Mouse (Mus musculus) heart, postnatal 0 days (tissue): ENCODE measurements around the gene Plxna2. TPM values are rescaled to one million over a fixed set of nuclear protein-coding genes. Genes with fewer than 3 reads are reported as not detected.

Experiments
- ATAC-seq: fragments of 200-750 bp; cut with Nextera tagmentation; 2 replicates; pipeline ENCODE4 v1.8.0; 2017; ENCODE audit warnings: low read depth, moderate number of reproducible peaks, moderate library complexity; ENCODE audit not compliant: insufficient read depth
- DNase-seq: peaks from one replicate; pipeline ENCODE4 v3.0.0-alpha.2; 2016; ENCODE audit warnings: low spot score
- H3K27ac ChIP-seq: fragments of 300-500 bp; sonication (generic); 2 replicates; pipeline ENCODE4 v1.5.1; 2014; ENCODE audit warnings: low read depth, mild to moderate bottlenecking
- H3K27me3 ChIP-seq: fragments of 300-500 bp; sonication (generic); 2 replicates; pipeline ENCODE4 v1.6.1; 2014; ENCODE audit warnings: low read length, mixed read lengths; ENCODE audit not compliant: control insufficient read depth, insufficient read depth
- H3K36me3 ChIP-seq: fragments of 300-500 bp; sonication (generic); replicated peaks from 2 replicates; pipeline ENCODE4 v1.6.1; 2014; ENCODE audit warnings: low read length, mixed read lengths; ENCODE audit not compliant: control insufficient read depth, insufficient read depth
- H3K4me1 ChIP-seq: fragments of 300-500 bp; sonication (generic); 2 replicates; pipeline ENCODE4 v1.6.1; 2014; ENCODE audit warnings: antibody characterized with exemption; ENCODE audit not compliant: control insufficient read depth, insufficient read depth
- H3K4me2 ChIP-seq: fragments of 300-500 bp; sonication (generic); 2 replicates; pipeline ENCODE4 v1.6.1; 2014; ENCODE audit warnings: low read depth, mild to moderate bottlenecking, low read length, moderate library complexity
- H3K4me3 ChIP-seq: fragments of 300-500 bp; sonication (generic); 2 replicates; pipeline ENCODE4 v1.5.1; 2014; ENCODE audit warnings: low read depth, low read length
- H3K9ac ChIP-seq: fragments of 300-500 bp; sonication (generic); replicated peaks from 2 replicates; pipeline ENCODE4 v1.6.1; 2014; ENCODE audit warnings: low read depth, low read length, mixed read lengths
- H3K9me3 ChIP-seq: fragments of 300-500 bp; sonication (generic); replicated peaks from 2 replicates; pipeline ENCODE4 v1.6.1; 2016; ENCODE audit warnings: low read length; ENCODE audit not compliant: control insufficient read depth
- CTCF ChIP-seq: IDR thresholded peaks from 2 replicates; pipeline ENCODE4 v1.5.1; 2016; ENCODE audit warnings: antibody characterized with exemption, control low read depth, low read depth
- EP300 ChIP-seq: IDR thresholded peaks from 2 replicates; pipeline ENCODE4 v1.6.1; 2016; ENCODE audit warnings: antibody characterized with exemption, low read depth
- WGBS: fragments of 180-500 bp; shearing (Covaris S2); extraction: QIAGEN DNeasy Blood & Tissue Kit; methylation state at CpG from one replicate; pipeline ENCODE4 v1.1.7; 2014; 5-methylcytosine and 5-hydroxymethylcytosine counted together
- polyA plus RNA-seq: library from polyadenylated mRNA; unstranded; fragments of >200 nt; fragmentation: Nextera tagmentation; extraction: Ambion mirVana; gene quantifications from 2 replicates; pipeline ENCODE4 v1.2.1, GENCODE M21; 2015
- total RNA-seq: library from RNA; depleted of rRNA; stranded (reverse); fragments of >200 nt; gene quantifications from 2 replicates; pipeline ENCODE4 v1.2.3, GENCODE M21; 2014; ENCODE audit warnings: low replicate concordance

Plxna2 gene
- total and polyA plus RNA-seq, 2 experiments from 2014 or later = 4.0 to 14.4 TPM

DNA sequence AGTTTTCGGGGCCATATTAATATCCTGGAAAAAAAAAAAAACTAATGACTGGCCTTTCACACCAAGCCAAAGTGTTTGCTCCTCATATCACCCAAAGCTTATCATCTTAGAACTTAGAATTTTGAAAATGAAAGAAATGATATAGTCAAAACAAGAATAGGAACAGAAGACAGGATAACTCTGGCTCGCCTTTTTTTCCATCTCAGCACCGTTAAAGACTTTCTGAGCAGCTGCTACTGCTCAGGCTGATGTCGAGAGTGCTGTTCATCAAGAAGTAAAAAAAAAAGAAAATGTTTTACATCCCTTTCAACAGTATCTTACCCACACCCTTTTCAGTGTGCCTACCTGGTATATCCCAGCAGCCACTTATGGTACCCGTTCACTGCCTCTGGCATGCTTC, 196.2 kb downstream of the Plxna2 start:
- peaks cover 46% of the 10 kb centered on the region for H3K36me3 ChIP-seq
- 69% methylated on average over 5 of the region's 5 CpGs for WGBS
- peaks cover 10% of the 10 kb centered on the region for H3K4me1 ChIP-seq
- H3K27me3 ChIP-seq = no peaks in the 10 kb centered on the region
- no peak overlapping the region for H3K9ac ChIP-seq
- no peak overlapping the region for H3K4me2 ChIP-seq
- ATAC-seq (no peak), DNase-seq (no peak)
- no peak overlapping the region for H3K27ac ChIP-seq
- no peak overlapping the region for H3K4me3 ChIP-seq
- TF ChIP-seq CTCF = no peak
- no peak for TF ChIP-seq EP300
- no peaks in the 10 kb centered on the region for H3K9me3 ChIP-seq

- Histone ChIP-seq H3K4me2 (no peak overlapping the region), H3K9ac (no peak overlapping the region), H3K27ac (peak overlapping the region; percentile 87), H3K27me3 (no peaks in the 10 kb centered on the region), H3K36me3 (peaks cover 34% of the 10 kb centered on the region), H3K4me3 (no peak overlapping the region), H3K4me1 (peaks cover 10% of the 10 kb centered on the region), H3K9me3 (no peaks in the 10 kb centered on the region)
- 27% methylated on average over 1 of the region's 1 CpGs for WGBS
- DNase-seq (peak; percentile 72), ATAC-seq (peak; percentile 86)
- TF ChIP-seq CTCF (no peak), EP300 (no peak)
Observed at GRCm38 (mm10) chr1:194815547-194815946, 197.5 kb downstream of the Plxna2 start.

GRCm38 (mm10) chr1:194816913-194817312, 198.9 kb downstream of the Plxna2 start:
- H3K36me3 ChIP-seq = peaks cover 20% of the 10 kb centered on the region
- peaks cover 20% of the 10 kb centered on the region for H3K4me1 ChIP-seq
- H3K4me3 ChIP-seq = no peak overlapping the region
- H3K9me3 ChIP-seq = no peaks in the 10 kb centered on the region
- TF ChIP-seq CTCF = peak; percentile 89
- TF ChIP-seq EP300 = no peak
- no peak overlapping the region for H3K9ac ChIP-seq
- ATAC-seq (peak; percentile 68), DNase-seq (peak; percentile 78)
- H3K27ac ChIP-seq = no peak overlapping the region; the same call in 1 of the 2 replicates
- WGBS = 28% methylated on average over 2 of the region's 2 CpGs
- H3K4me2 ChIP-seq = no peak overlapping the region
- H3K27me3 ChIP-seq = no peaks in the 10 kb centered on the region

- Histone ChIP-seq H3K4me3 (no peak overlapping the region), H3K9ac (no peak overlapping the region), H3K4me1 (peaks cover 14% of the 10 kb centered on the region), H3K27ac (peak overlapping the region; percentile 66), H3K36me3 (no peaks in the 10 kb centered on the region), H3K9me3 (no peaks in the 10 kb centered on the region), H3K27me3 (no peaks in the 10 kb centered on the region), H3K4me2 (no peak overlapping the region)
- TF ChIP-seq EP300 (no peak), CTCF (no peak)
- DNase-seq (no peak), ATAC-seq (no peak)
- WGBS = 53% methylated on average over 4 of the region's 4 CpGs
Observed at GRCm38 (mm10) chr1:194820953-194821352, 202.9 kb downstream of the Plxna2 start.

- Histone ChIP-seq H3K9ac (no peak overlapping the region), H3K27ac (peak overlapping the region; percentile 66), H3K27me3 (no peaks in the 10 kb centered on the region), H3K4me2 (no peak overlapping the region), H3K4me1 (peaks cover 14% of the 10 kb centered on the region), H3K36me3 (no peaks in the 10 kb centered on the region), H3K4me3 (no peak overlapping the region), H3K9me3 (no peaks in the 10 kb centered on the region)
- DNase-seq = no peak
- ATAC-seq = peak; percentile 57; the same call in 1 of the 2 replicates
- 49% methylated on average over 1 of the region's 1 CpGs for WGBS
- no peak for TF ChIP-seq CTCF
- no peak for TF ChIP-seq EP300
Observed at GRCm38 (mm10) chr1:194821721-194822120, 203.7 kb downstream of the Plxna2 start.

- no peak for TF ChIP-seq EP300
- TF ChIP-seq CTCF = no peak
- Histone ChIP-seq H3K27ac (no peak overlapping the region), H3K4me3 (no peak overlapping the region), H3K9me3 (no peaks in the 10 kb centered on the region), H3K4me1 (peaks cover 5% of the 10 kb centered on the region; the same call in 1 of the 2 replicates), H3K27me3 (no peaks in the 10 kb centered on the region), H3K9ac (no peak overlapping the region), H3K36me3 (no peaks in the 10 kb centered on the region), H3K4me2 (no peak overlapping the region)
- ATAC-seq = no peak
- DNase-seq = no peak
Observed at GRCm38 (mm10) chr1:194828316-194828715, 210.3 kb downstream of the Plxna2 start.
